Mouse (Mus musculus): Measurements from ENCODE around the gene Swap70. TPM values are rescaled to one million over a fixed set of nuclear protein-coding genes. Genes with fewer than 3 reads are reported as not detected.

The Swap70 gene
- polyA plus RNA-seq, 1 experiment from 2014 or later = 9.6 TPM

DNA sequence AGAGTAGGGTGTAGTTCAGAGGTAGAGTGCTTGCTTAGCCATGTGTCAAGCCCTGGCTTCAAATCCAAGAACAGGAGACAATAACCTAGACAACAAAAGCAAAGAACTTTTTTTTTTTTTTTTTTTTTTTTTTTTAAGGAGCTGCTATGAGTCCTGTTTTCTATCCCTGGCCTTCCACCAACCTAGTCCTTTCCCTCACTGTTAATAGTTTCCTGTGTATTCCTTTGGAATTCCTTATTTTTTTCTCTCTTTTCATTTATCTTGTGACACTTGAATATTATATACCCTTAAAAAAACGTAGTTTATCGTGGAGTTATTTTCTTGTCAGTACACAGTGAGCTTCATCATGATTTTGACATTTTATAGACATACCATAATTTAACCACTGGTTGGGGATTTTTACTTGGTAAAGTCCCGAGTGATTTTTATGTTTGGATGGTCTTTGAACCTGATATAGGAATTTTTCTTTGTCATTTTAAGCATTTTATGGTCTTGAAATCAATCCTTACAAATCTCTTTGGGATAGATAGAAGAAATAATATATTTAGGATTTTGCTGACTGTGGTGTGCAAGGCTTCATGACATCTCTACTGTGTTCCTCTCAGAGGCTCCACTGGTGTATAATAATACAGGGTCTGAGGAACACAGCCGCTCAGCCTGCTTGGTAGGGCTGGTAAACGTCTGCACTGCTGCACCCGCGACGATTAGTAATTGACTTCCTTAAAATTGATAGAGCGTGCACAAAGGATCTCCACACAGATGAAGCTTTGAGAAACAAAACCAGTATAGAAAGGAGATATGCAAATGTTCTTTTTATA is 20.2 kb downstream of the Swap70 start:
- Histone ChIP-seq H3K4me1 (0 out of 2 replicates have a peak, but pooled peaks cover 4% of the 10 kb centered on the region), H3K36me3 (replicated peaks) (no peaks in the 10 kb centered on the region), H3K27me3 (replicated peaks) (no peaks in the 10 kb centered on the region), H3K9me3 (no peaks in the 10 kb centered on the region), H3K27ac (no peak overlapping the region), H3K4me3 (no peak overlapping the region), H3K9ac (no peak overlapping the region), H3K4me2 (no peak overlapping the region)
- ATAC-seq (replicated peaks) = no peak
- WGBS = 78% methylated on average over 9 of the region's 9 CpGs

DNA sequence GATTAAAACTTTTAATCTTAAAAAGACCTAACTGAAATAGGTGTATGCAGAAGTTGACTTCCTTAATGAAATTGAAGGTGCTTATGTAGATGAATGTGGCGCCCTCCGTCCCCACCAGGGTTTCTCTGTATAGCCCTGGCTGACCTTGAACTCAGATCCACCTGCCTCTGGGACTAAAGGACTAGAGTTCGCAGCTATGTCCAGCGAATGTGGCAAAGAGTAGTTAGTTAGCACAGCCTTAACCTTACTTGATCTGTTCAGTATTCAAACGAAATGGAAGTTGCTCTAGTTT is 20.7 kb downstream of the Swap70 start:
- no peak for ATAC-seq (replicated peaks)
- no peaks in the 10 kb centered on the region for H3K9me3 ChIP-seq
- H3K4me3 ChIP-seq = no peak overlapping the region
- H3K9ac ChIP-seq = no peak overlapping the region
- no peak overlapping the region for H3K4me2 ChIP-seq
- no peaks in the 10 kb centered on the region for H3K27me3 ChIP-seq (replicated peaks)
- H3K36me3 ChIP-seq (replicated peaks) = no peaks in the 10 kb centered on the region
- 93% methylated on average over 5 of the region's 5 CpGs for WGBS
- H3K4me1 ChIP-seq = 0 out of 2 replicates have a peak, but pooled peaks cover 4% of the 10 kb centered on the region
- no peak overlapping the region for H3K27ac ChIP-seq

DNA sequence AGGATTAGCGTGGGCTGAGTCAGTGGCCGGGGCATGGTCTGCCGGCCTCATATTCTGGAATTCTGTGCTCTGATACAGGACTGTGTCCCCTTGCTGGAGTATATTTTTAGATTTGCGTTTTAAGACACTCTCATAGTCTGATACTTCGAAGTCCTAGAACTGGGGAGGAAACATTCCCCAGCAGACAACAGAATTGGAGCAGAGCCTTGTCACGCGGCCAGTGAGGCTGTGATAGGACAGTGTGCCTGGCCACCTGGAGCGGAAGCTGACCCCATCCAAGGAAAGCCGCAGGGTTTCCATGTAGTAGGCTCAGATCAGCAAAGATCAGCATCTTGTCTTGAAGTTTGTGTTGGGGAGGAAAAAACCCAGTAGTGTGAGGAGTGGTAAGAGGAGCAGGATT is 23.6 kb downstream of the Swap70 start:
- 91% methylated on average over 9 of the region's 9 CpGs for WGBS
- H3K27me3 ChIP-seq (replicated peaks) = no peaks in the 10 kb centered on the region
- no peak overlapping the region for H3K27ac ChIP-seq
- no peak overlapping the region for H3K9ac ChIP-seq
- no peaks in the 10 kb centered on the region for H3K4me1 ChIP-seq
- ATAC-seq (replicated peaks) = no peak
- no peaks in the 10 kb centered on the region for H3K9me3 ChIP-seq
- H3K36me3 ChIP-seq (replicated peaks) = no peaks in the 10 kb centered on the region
- no peak overlapping the region for H3K4me2 ChIP-seq
- no peak overlapping the region for H3K4me3 ChIP-seq

DNA sequence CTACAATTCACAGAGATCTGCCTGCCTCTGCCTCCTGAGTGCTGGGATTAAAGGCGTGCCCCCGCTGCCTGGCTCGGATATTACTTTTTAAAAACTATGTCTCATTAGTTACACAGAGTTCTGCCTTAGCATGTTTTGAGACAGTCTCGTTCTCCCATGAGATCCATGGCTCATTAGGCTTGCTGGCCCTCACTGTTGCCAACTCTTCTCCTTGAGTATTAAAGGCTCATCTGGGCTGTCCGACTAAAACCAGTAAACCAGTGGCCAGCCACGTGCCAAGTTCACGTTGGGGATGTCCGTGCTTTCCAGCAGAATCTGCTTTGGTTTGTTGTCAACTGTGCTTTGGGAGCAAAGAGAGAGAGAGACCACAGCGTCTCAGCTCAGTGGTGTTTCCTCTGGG is 25.0 kb downstream of the Swap70 start:
- Histone ChIP-seq H3K4me2 (no peak overlapping the region), H3K4me3 (no peak overlapping the region), H3K27me3 (replicated peaks) (no peaks in the 10 kb centered on the region), H3K27ac (no peak overlapping the region), H3K36me3 (replicated peaks) (no peaks in the 10 kb centered on the region), H3K4me1 (no peaks in the 10 kb centered on the region), H3K9ac (no peak overlapping the region), H3K9me3 (no peaks in the 10 kb centered on the region)
- ATAC-seq (replicated peaks) = no peak
- WGBS = 91% methylated on average over 9 of the region's 9 CpGs

DNA sequence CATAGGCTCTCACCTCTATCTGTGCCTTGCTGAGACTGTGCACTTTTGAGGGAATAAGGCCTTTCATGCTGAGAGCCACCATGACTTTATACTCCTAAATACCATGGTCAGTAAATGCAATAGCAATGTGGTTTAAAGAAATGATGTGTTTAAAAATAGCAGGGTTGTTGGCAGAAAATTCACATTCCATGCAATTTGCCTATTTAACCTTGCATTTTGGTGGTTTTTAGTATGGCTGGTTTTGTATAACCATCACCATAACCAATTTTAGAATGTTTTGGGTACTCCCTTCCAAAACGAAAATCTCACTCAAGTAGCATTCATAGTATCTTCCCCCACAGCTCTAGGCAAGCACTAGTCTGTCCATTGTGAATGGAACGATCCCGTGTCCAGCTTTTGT is 26.3 kb downstream of the Swap70 start:
- H3K27ac ChIP-seq = no peak overlapping the region
- H3K36me3 ChIP-seq (replicated peaks) = no peaks in the 10 kb centered on the region
- no peak overlapping the region for H3K4me2 ChIP-seq
- no peak overlapping the region for H3K9ac ChIP-seq
- no peak for ATAC-seq (replicated peaks)
- H3K27me3 ChIP-seq (replicated peaks) = no peaks in the 10 kb centered on the region
- H3K4me1 ChIP-seq = no peaks in the 10 kb centered on the region
- H3K4me3 ChIP-seq = no peak overlapping the region
- peaks cover 4% of the 10 kb centered on the region; the same call in 1 of the 2 replicates for H3K9me3 ChIP-seq
- WGBS = 92% methylated on average over 3 of the region's 3 CpGs

DNA sequence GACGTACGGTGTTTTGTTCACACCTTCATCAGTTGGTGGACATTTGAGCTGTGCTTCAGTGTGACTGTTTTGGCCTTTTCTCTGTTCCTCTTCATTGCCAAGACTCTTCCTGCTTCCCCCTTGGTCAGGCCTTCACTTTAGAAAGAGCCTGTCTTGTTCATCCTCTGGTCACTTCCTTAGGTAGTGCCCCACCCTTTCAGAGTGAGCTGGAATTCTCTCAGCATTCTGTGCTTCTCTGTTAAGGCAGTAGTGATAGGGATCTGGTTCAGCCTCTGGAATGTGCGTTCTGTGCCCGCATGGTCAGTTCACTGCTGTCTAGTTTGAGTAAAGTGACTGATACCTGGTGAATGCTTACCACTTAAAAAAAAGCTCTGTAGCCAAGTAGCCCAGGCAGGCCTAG is 27.2 kb downstream of the Swap70 start:
- no peaks in the 10 kb centered on the region for H3K36me3 ChIP-seq (replicated peaks)
- no peak overlapping the region for H3K4me2 ChIP-seq
- no peak overlapping the region for H3K27ac ChIP-seq
- no peaks in the 10 kb centered on the region for H3K27me3 ChIP-seq (replicated peaks)
- no peak for ATAC-seq (replicated peaks)
- no peaks in the 10 kb centered on the region for H3K4me1 ChIP-seq
- WGBS = 92% methylated on average over 4 of the region's 4 CpGs
- H3K4me3 ChIP-seq = no peak overlapping the region
- peaks cover 4% of the 10 kb centered on the region; the same call in 1 of the 2 replicates for H3K9me3 ChIP-seq
- no peak overlapping the region for H3K9ac ChIP-seq

DNA sequence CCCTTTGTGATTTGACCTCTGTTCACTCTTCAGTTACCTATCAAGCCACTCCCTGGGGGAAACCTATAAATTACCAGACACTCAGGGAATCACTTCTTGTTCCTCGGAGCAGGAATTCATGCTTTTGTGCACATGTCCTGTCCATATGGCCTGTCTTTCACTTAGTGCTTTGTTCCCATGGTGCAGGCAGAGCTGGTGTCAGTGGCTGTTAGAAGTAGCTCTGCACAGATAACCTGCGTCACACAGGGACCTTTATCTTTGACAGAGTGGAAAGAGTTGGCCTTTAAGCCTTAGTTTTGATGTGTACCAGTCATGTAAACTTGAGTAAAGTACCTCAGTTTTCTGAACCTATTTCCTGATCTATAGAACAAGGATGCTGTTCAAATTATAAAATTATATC is 32.4 kb downstream of the Swap70 start:
- Histone ChIP-seq H3K4me2 (no peak overlapping the region), H3K4me3 (no peak overlapping the region), H3K27me3 (replicated peaks) (no peaks in the 10 kb centered on the region), H3K9ac (no peak overlapping the region), H3K9me3 (peaks cover 4% of the 10 kb centered on the region; the same call in 1 of the 2 replicates), H3K4me1 (no peaks in the 10 kb centered on the region), H3K27ac (no peak overlapping the region), H3K36me3 (replicated peaks) (no peaks in the 10 kb centered on the region)
- ATAC-seq (replicated peaks) = no peak
- 82% methylated on average over 2 of the region's 2 CpGs for WGBS

DNA sequence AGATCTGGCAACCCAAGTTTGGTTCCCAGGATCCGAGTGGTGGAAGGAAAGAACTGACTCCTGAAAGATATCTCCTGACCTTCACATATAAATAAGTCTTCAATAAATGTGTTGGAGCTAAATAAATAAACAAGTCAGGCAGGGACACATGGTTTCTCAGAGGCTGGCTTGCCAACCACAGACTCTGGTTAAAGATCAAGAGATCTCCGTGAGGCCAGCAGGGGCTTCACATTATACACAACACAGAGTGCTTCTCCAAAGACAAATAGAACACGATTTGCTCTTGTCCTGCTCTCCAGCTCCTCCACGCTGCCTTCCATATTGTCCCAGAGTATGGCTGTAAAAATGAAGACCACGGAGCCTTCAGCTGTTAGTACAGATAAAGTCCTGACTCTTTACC is 32.9 kb downstream of the Swap70 start:
- no peak overlapping the region for H3K9ac ChIP-seq

DNA sequence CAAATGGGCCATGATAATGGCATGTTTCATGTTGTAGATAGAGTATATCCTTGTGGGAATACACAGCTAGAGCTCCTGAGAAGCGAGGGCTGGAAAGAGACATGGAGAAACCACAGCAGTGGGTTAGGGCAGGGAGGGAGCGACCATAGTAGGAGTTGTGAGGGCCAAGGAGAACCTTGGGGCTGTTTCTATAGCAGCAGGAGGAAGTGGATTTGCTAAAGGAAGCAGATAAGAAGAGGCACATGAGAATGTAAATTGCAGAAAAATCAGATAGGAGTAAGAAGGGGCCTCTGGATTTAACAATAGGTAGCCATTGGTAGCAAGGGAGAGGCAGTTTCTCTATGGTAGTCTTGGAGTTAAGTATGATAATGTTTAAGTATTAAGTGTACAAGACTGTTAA is 35.5 kb downstream of the Swap70 start:
- 82% methylated on average over 2 of the region's 2 CpGs for WGBS

More for the DNA sequence above, 32.9 kb downstream of the Swap70 start:
- Histone ChIP-seq H3K4me2 (no peak overlapping the region), H3K27me3 (replicated peaks) (no peaks in the 10 kb centered on the region), H3K27ac (no peak overlapping the region), H3K36me3 (replicated peaks) (no peaks in the 10 kb centered on the region), H3K4me1 (no peaks in the 10 kb centered on the region), H3K4me3 (no peak overlapping the region), H3K9me3 (peaks cover 4% of the 10 kb centered on the region; the same call in 1 of the 2 replicates)
- ATAC-seq (replicated peaks) = no peak
- 89% methylated on average over 5 of the region's 5 CpGs for WGBS

DNA sequence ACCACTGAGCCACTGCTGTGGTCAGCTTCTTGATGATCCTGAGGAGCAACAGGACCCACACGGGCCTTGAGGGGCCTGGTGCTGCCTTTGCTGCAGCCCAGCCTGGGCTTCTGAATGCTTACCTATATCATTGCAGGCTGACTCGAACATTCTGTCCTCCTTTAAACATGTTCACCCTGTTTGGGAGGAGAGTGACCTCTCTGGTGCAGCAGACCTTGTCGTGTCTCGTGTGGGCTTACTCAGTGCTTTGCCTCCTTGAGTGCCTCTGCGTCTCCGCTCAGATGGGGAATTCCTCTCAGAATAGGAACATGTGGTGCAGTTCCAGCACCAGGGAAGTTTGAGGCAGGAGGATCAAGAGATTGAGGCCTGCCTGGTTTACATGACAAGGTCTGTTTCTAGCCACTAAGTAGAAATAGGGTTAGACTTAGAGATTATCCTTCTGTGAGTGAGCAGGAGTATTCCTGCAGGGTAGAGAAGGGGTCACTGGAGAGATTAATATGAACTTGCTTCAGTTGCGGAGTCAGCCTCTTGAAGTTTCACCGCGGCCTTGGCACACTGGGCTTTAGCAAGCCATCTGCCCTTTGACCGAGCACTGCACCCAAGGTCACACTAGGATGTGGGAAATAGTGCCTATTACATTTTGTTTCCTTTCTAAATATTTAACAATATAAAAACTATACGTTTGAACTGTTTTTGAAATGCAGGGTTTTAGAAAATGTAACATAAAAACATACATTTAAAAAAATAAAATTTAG is 36.9 kb downstream of the Swap70 start:
- no peak for ATAC-seq (replicated peaks)
- H3K4me1 ChIP-seq = no peaks in the 10 kb centered on the region
- no peaks in the 10 kb centered on the region for H3K9me3 ChIP-seq
- H3K4me2 ChIP-seq = no peak overlapping the region
- no peaks in the 10 kb centered on the region for H3K36me3 ChIP-seq (replicated peaks)
- no peaks in the 10 kb centered on the region for H3K27me3 ChIP-seq (replicated peaks)
- no peak overlapping the region for H3K9ac ChIP-seq
- H3K27ac ChIP-seq = no peak overlapping the region
- no peak overlapping the region for H3K4me3 ChIP-seq
- 82% methylated on average over 11 of the region's 11 CpGs for WGBS

More for the DNA sequence above, 35.5 kb downstream of the Swap70 start:
- H3K27me3 ChIP-seq (replicated peaks) = no peaks in the 10 kb centered on the region
- no peak for ATAC-seq (replicated peaks)
- H3K9me3 ChIP-seq = peaks cover 4% of the 10 kb centered on the region; the same call in 1 of the 2 replicates
- no peaks in the 10 kb centered on the region for H3K36me3 ChIP-seq (replicated peaks)
- no peak overlapping the region for H3K27ac ChIP-seq
- H3K4me1 ChIP-seq = no peaks in the 10 kb centered on the region
- no peak overlapping the region for H3K9ac ChIP-seq
- no peak overlapping the region for H3K4me2 ChIP-seq
- no peak overlapping the region for H3K4me3 ChIP-seq

DNA sequence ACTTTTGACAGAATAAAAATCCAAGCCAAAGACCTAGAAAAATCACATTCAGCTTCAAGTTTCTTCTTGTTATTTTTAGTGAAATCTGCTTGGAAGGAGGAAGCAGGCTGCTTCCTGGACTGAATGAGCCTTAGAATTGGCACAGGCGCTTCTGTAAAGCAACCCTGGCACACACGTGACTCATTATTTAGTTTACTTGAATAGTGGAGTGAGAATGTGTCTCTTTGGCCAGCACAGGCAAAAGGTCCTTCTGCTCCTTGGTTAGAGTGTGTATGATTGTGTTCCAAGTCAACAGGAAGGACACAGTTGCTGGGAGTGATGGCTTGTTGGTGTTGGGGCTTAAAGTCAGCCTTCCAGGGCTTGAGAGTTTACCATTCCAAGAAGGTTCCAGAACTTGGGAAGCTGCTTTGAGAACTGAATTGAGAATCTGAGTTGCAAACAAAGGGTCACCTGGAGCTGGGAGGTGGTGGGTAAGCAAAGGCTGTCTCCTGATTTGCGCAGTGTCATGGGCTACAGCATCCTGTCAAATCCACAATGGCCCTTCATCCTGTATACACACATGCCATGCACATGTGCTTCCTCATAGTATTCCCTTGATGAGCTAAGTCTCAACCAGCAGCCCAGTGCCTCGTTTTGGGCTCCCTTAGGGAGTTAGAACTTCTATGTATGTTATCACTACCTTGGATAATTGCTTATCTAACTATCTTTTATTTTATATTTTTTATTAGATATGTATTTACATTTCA is 38.6 kb downstream of the Swap70 start:
- Histone ChIP-seq H3K4me3 (no peak overlapping the region), H3K4me1 (no peaks in the 10 kb centered on the region), H3K27me3 (replicated peaks) (no peaks in the 10 kb centered on the region), H3K36me3 (replicated peaks) (no peaks in the 10 kb centered on the region), H3K9me3 (no peaks in the 10 kb centered on the region), H3K4me2 (no peak overlapping the region), H3K9ac (no peak overlapping the region), H3K27ac (no peak overlapping the region)
- no peak for ATAC-seq (replicated peaks)
- 73% methylated on average over 4 of the region's 4 CpGs for WGBS

DNA sequence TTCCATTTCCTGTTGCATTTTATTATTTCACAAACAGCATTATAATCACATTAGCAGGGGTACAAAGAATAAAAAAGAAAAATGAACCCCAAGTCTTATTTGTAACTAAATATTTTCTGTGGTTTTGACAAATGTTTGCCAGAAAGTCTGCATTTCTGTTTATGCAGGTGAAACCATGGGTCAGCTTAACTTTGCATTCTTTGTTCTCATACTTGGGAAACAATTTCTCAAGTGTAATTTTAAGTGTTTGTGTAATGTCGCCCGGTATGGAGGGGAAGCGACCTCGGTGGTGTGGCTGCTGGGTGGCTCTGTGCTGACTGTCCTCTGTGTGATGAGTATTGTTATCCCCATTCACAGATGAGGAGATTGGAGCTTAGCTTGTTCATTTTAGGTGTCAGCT is 40.3 kb downstream of the Swap70 start:
- Histone ChIP-seq H3K9me3 (no peaks in the 10 kb centered on the region), H3K4me2 (no peak overlapping the region), H3K4me1 (no peaks in the 10 kb centered on the region), H3K36me3 (replicated peaks) (no peaks in the 10 kb centered on the region), H3K27ac (no peak overlapping the region), H3K27me3 (replicated peaks) (no peaks in the 10 kb centered on the region), H3K9ac (no peak overlapping the region), H3K4me3 (no peak overlapping the region)
- ATAC-seq (replicated peaks) = no peak
- WGBS = 81% methylated on average over 4 of the region's 4 CpGs

All from midbrain, embryonic 15.5 days (tissue).